Mouse (Mus musculus) lung, adult 2 months (tissue): ENCODE data around the gene Dnaja3.

Source experiments
- CTCF ChIP-seq: fragments of 200-500 bp; IDR thresholded peaks from 2 replicates; pipeline ENCODE4 v1.5.1; 2011; ENCODE audit warnings: mild to moderate bottlenecking, low read length, control low read depth; ENCODE audit not compliant: insufficient read depth
- POLR2A ChIP-seq: fragments of 200-500 bp; IDR thresholded peaks from 2 replicates; pipeline ENCODE4 v1.6.1; 2011; ENCODE audit warnings: low read depth, mild to moderate bottlenecking, control low read depth, low read length, borderline replicate concordance; ENCODE audit errors: extremely low read depth

GRCm38 (mm10) chr16:4600701-4601310 lies 39.0 kb upstream of the Dnaja3 start:
- TF ChIP-seq CTCF: no peak
- no peak for TF ChIP-seq POLR2A
